Mouse (Mus musculus): ENCODE results near the gene Gm10197. TPM values are rescaled to one million over a fixed set of nuclear protein-coding genes. Genes with fewer than 3 reads are reported as not detected.
"Not testable (repeated sequence)": the region's sequence is repeated elsewhere in the genome, so short reads cannot be mapped to it uniquely, and the experiment has no call there.

Gene Gm10197
- not detected for total RNA-seq (2022)

DNA sequence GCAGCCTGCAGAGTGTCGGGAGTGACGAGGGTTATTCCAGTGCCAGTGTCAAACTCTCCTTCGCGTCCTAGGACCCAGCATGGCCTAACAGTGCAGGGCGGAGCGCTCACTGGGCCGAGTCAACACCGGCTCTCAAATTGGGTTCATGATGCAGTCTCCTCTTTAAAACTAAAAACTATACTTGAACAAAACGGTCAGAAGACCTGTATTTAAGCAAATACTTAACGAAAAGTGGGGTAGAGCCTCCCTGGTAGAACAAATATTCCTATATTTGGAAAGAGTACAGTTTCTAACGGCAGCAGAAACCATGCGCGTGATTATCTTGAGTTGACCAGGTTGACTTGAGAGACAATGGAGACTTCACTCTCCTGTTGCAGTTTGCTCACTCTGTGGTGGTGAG is at the start of gene Gm10197:
Gene Gm10197 (minus strand): TSS at position 101 of the 400 bp plus-strand sequence.
- no peak for DNase-seq (ENCODE audit: low spot score in 2 of 2)

DNA sequence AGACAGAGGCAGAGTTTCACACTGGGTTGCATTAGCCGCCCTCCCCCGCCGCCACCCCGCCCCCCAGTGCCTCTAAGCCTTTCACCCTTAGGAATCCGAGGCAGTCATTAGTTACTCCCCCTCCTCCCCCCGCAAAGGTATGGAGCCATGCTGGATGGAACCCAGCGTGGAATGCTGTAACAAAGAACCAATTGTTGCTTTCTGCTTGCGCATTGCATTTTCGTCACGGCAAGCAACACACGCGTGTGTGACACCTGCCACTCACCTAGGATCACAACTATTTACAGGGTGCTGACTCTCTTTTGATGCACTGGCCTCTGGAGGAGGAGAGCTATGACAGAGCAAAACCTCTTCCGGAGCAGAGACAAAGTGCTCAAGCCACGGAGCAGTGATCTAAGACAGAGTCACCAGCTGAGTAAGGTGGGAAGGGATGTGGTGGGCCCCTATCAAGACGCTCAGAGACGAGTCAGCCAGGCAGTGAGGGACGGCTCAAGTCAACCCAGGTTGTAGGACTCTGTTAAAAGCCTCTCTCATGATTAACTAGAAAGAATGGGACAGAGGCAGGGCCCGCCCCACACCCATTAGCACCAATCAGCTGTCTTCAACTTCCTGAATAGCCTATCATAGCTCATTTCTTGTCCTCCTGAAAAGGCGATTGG is 49.5 kb upstream of the Gm10197 start:
- DNase-seq (ENCODE audit: low spot score in 2 of 2): peak in 1 of 2 experiments; percentile 59

DNA sequence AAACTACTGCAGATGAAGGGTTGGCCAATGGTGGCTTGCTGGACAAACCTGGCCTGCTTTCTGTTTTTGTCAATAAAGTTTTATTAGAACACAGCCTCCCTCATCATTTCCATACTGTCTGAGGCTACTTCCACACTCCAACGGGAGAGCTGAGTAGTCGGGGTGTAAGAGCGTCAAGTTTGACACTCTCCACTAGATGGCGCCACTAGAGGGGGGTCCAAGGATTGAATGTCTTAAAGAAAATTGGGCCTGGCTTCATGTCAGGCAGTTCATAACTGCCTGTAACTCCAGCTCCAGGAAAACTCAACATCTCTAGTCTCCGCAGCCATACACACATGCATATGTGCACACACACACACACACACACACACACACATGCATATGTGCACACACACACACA is 48.3 kb upstream of the Gm10197 start:
- DNase-seq (ENCODE audit: low spot score in 2 of 2): peak in 1 of 2 experiments; percentile 29

DNA sequence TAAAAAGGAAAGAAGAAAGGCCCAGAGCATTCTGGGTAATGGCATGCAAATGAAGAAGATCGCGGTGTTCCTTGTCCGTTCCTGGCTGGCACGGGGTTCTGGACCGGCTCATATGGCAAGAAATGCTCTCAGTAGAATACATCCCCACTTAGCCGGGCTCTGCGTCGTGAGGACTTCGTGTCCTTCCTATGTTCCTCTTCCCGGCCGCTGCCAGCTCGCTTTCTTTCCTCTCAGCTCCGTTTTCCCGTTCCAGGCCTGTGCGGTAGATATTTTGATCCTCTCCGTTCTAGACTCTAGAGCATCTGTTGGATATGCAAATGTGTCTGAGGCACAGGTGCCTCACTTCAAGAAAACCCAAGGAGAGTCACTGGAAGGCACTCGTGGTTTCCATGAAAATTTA is 43.6 kb upstream of the Gm10197 start:
- DNase-seq (ENCODE audit: low spot score in 2 of 2): peak in 1 of 2 experiments; percentile 56

DNA sequence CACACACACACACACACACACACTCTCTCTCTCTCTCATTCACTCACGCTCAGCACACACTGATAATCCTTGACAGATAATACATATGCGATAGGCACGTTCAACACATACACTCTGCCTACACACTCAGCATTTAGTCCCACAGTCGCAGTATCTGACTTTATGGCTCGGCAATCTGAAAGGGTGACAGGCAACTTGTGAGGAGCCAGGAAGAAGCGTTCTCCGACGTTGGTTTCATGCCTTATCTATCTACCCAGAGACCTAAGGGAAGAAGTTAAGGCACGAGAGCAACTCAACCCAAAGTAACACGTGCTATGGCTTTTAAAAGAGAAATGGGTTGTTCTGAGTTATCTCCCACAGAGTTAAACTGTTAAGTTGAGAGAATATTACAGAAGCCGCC is 43.1 kb upstream of the Gm10197 start:
- no peak for DNase-seq (ENCODE audit: low spot score in 2 of 2)

DNA sequence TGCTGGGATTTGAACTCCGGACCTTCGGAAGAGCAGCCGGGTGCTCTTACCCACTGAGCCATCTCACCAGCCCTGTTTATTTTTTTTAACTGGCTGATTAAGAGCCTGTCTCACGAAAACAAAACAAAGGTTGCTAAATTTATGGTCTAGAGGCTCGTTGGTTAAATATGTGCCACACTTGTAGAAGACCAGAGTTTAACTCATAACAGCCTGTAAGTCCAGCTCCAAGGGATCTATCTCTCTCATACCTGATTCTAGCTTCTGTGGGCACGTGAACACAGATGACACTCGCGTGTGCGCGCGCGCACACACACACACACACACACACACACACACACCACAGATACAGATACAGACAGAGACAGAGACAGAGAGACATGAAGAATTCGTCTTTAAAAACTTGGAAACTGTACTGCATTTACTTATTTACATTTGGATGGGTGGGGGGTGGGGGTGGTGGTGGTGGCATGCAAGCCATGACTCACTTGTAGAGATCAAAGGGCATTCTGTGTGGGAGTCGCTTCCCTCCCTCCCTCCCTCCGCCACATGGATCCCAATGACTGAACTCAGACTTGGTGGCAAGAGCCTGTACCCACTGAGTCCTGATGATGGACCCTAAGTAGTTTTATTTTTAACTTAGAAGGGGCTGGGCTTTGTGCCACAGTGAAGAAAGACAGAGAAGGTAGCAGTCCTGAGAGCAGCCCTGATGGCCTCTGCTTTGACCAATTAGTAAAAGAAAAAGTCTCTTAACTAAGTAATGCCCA is 42.2 kb upstream of the Gm10197 start:
- no peak for DNase-seq (ENCODE audit: low spot score in 2 of 2)

DNA sequence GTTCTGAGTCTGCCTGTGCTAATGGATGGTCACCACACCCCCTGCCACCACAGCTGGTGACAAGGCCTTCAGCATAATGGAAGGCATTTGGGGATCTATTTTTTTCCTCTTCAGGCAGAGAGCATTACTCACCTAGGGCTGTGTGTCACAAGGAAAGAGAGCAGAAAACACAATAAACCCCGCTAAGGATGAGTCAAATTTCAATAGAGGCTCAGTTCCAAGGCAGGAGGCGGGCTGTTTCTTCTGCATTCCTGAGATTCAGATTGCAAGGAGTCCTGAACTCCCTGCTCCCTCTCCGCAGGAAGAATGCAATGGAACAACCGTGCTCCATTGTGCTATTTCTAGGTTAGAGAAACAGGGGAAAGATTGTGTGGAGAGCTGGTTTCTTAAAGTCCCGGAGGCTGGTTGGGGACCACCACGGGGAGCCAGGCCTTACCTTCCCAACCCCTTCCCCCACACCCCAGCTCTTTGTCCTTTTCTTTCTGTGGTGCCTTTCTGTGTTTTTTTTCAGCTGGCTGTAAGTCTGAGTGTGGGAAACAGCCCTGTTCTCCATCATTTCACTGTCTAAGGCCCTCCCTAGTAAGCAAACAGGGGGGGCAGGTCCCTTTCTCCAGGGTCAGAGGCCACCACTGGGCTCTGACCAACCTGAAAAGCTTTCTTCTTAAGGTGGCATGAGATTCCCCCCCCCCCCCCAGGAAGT is 40.7 kb upstream of the Gm10197 start:
- peak in 1 of 2 experiments; percentile 39 for DNase-seq (ENCODE audit: low spot score in 2 of 2)

DNA sequence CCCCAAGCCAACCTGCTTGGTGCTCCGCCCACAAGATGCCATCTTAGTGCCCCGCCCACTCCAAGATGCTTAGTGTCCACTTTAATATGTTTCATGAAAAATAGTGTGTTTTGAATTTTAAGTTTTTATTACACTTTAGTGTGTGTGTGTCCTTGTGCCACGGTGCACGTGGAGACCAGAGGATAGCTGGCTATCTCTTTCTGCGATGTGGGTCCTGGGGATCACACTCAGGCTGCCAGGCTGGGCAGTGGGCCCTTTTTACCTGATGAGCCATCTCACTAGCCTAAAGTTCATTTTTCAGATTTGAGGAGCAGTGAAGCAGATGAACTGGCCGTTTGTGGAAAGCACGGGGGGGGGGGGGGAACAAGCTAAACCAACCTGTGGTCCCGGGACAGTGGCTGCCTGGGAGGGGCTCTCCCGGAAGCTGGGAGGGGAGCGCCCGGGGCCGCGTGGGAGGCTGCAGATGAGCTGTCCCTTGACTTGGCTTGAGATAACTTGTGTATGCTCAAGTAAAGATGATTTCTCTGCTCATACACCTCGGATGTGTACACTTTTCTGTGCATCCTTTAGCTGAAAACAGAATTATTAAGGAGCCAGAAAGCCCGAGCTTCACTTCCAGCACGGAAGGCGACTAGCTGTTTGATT is 38.2 kb upstream of the Gm10197 start:
- no peak for DNase-seq (ENCODE audit: low spot score in 2 of 2)

DNA sequence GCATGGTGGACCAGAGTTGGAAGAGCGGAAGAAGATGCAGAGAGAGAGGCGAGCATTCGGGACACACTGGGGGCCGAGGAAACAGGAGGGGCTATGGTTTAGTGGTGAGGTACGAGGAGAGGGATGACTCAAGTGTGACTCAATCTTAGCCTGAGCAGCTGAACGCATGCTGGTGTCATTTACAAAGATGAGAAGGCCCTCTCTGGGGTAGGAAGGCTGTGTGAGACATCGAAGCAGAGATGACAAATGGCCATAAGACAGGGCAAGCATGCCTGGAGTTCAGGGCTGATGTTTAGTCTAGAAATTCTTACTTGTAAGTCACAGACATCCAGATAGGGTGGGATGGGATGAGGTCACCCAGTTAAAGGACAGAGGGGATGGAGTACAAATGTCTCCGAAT is 36.8 kb upstream of the Gm10197 start:
- no peak for DNase-seq (ENCODE audit: low spot score in 2 of 2)

DNA sequence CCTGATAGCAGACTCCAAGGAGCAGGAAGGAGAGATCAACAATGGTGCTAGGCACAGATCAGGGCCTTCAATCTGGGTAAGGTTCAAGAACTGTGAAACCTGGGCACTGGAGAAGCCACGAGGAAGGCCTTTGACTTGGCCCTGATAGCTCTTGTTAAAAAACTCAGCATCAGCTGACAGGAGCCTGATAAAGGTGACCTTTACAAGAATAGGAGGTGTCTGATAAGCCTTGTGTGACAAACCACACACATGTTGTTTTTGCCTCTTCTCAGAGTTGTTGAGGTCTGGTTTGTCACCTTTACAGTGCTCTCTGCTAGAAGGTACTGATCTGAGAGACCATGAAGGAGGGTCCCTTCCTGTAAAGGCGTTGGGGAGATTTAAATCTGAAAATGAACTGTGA is 35.8 kb upstream of the Gm10197 start:
- no peak for DNase-seq (ENCODE audit: low spot score in 2 of 2)

DNA sequence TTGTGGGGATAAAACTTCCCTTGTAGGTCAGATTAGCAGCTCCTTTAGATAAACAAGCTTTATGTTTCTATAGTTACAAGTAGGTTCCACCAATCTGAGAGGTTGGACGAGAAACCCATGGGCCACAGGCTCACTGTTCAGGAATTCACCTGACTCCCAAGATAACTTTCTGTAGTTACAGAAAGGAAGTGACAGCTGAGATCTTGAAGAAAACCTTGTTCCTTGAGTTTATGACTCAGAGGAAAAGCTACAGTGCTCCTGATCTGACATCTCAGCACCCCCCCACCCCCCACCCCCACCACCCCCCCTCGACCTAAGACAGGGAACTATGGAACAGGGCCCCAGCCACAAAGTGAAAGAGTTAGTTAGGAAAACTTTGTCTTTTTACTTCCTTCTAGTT is 34.2 kb upstream of the Gm10197 start:
- no peak for DNase-seq (ENCODE audit: low spot score in 2 of 2)

DNA sequence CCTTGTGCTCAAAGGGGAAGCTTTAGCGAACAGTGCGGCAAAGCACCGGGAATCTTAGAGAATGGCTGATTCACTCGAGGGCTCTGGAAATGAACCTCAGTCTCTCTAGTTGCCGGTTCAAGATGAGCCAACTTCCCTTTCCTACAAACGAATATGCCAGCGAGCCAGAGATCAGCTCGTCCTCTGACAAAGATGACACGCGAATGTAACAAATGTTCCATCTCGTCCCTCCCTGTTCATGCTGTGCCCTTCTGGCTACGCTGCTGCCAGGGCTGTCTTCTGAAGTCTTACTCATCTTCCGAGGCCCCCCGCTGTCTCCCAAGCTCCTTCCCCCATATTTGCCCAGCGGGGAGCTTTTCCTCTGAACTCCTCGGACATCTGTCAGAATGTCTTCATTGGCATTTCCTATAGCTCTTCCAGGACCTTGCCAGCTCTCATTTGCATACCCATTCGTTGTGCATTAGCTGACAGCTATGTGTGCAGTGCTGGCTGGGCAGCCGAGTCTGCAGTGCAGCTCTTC is 33.3 kb upstream of the Gm10197 start:
- no peak for DNase-seq (ENCODE audit: low spot score in 2 of 2)

DNA sequence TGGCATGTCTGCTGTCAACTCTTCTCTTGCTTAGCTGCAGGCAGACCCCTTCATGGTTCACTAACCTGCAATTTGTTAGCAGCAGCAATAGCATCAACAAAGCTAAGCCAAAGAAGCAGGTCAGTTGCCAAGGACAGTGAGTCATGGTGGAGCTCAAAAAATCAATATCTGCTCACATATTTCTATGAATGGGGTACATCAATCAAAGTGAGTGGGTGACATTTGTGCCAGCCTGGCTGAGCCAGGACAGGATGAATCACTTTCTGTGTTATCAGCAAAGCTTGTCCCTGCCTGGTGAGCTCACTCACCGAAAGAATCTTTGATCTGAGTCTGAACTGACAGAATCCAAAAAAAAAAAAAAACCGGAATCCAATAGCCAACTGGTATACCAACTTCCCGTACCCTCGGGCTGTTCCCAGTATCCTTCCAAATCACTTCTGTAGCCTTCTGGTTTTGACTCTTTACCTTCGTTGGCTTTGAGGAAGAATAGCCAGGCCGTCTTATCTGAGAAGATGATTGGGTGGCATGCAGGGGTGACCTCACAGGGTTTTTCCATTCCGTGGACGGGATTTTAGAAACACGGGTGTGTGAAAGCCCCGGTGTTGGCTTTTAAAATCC is 32.8 kb upstream of the Gm10197 start:
- DNase-seq (ENCODE audit: low spot score in 2 of 2): no peak

DNA sequence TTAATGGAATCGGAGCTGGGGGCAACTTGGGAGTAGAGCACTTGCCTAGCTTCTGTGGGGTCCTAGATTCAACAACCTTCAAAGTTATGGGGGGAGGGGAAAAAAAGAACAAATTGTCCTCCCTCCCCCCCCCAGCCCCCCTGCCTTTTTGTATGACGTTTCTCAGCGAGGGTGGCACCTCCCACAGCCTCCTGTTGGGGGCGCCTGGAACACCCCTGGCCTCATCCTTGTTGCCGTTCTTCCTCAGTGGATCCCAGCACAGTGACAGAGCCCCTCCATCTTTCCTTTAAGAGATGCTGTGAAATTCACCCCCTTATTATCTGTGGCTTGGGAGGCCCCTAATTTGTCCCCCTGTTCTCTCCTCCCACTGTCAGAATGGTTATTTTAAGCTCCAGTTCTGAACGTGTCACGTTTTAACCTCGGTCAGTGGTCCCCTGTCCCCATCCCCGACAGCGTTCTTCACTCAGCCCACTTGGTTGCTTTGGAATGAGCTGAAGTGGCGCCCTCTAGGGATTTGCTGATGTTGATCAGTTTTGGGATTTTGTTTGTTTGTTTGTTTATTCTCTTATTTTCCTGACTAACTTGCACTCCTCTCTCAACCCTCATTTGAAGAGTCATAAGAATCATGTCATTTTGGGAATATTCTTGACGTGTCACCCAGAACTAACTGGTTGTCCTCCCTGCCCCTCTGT is 31.3 kb upstream of the Gm10197 start:
- no peak for DNase-seq (ENCODE audit: low spot score in 2 of 2)

DNA sequence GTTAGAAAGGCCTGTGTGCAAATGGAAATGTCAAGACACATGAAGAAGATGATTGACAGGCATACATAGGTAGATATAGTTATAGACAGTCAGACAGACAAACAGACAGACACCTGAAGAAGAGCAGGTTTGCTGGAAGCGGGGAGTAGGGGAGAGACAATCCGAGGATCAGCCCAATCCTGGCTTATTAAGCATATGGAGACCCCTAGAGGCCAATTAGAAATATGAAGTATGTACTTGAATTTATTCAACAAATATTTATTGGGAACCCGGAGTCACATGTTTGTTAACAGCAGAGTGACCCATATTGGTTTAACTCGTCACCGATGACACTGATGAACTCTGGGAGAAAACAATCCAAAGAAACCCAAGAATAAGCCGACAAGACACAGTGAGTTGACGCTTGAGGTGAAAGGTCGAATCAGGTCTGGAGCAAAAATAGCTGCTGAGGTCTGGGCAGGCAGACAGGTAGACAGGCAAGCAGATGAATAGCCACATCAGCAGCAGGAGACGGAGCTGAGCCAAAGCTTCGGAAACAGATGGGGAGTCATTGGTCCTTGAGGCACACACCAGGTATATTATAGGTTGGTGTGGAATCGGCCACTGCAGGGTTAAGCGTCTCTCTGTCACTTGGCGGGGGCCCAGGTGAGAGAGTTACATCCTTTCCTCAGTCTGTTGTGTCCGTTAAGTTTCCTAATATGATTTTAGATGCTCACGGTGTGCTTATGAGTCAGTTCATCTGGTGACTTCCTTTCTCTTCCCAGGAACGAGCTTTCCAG is 29.0 kb upstream of the Gm10197 start:
- DNase-seq (ENCODE audit: low spot score in 2 of 2): no peak

DNA sequence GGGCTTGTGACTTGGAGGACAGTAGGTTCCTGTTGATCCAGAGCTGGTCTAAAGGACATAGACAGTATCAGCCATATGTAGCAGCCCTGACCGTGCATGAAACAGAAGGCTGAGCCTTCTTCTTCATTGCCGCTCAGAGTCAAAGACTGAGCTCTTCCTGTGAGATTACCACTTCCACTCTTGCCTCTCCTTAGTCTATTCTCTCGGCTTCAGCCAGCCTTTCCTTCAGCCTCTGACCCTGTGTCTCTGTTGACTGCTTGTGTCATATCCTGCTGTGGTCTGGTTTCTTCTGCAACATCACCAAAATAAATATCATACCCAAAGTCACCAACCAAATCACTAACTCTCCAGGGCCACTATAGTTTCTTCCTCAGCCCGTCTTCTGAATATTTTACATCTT is 27.6 kb upstream of the Gm10197 start:
- no peak for DNase-seq (ENCODE audit: low spot score in 2 of 2)

DNA sequence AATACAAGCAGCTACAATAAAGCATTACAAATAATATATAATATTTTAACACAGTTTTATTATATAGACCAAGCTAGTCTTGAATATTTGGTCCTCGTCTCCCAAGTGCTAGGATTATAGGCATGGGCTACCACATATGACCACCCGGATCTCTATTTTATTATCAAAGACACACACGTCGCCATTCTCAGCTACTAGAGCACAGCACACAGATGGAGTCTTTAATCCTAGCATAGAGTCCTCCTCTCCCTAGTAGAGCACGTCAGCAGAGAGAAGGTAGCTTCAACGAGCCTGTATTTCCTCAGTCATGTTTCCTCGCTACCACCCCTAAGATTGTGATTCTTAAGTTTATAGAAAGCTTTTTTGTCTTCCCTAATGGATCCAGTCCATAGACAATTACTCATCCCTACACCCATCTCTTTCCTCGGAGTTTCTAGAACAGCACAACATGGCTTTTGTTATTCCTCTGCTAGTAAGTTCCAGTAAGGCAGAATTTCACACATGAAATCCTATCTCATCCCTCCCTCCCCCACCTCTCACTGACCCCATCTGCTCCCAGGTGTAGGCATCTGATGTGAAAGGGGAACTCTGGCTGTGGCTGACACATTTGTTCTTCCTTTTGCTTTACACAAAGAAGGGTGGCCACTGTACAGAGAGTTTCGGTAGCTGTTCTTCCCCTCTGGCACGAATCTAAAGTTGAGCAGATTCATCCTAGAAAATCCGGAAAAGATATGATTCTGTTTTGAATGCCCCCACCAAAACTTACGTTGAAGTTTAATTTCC is 26.1 kb upstream of the Gm10197 start:
- no peak for DNase-seq (ENCODE audit: low spot score in 2 of 2)

DNA sequence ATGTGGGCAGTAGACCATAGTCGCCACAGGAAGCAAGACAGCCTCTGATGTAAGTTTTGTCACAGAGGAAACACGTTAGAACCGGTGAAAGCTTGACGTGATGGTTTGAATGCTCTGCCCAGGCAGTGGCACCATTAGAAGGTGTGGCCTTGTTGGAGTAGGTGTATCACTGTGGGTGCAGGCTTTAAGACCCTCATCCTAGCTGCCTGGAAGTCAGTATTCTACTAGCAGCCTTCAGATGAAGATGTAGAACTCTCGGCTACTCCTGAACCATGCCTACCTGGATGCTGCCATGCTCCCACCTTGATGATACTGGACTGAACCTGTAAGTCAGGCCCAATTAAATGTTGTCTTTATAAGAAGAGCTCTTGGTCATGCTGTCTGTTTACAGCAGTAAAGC is 24.2 kb upstream of the Gm10197 start:
- DNase-seq (ENCODE audit: low spot score in 2 of 2): not testable (repeated sequence)

DNA sequence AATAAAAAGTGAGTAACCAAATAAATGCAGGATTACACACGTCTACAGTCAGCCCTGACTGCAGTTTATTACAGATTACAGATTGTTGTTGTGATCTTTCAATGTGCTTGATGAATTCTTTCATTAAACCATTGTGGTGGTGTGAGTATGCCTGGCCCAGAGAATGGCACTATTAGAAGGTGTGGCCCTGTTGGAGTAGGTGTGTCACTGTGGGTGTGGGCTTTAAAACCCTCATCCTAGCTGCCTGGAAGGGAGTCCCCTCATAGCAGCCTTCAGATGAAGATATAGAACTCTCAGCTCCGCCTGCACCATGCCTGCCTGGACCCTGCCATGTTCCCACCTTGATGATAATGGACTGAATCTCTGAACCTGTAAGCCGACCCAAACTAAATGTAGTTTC is 23.4 kb upstream of the Gm10197 start:
- not testable (repeated sequence) for DNase-seq (ENCODE audit: low spot score in 2 of 2)
